Mouse (Mus musculus) forebrain, embryonic 13.5 days (tissue): ENCODE measurements around the gene Pclaf. TPM values are rescaled to one million over a fixed set of nuclear protein-coding genes. Genes with fewer than 3 reads are reported as not detected.
A peak's percentile ranks its signal among the peaks of the same experiment; 100 is the strongest.

Experiments
- ATAC-seq: fragments of 200-750 bp; cut with Nextera tagmentation; 2 replicates; pipeline ENCODE4 v1.8.0; 2017
- H3K27ac ChIP-seq: fragments of 300-500 bp; sonication (generic); 2 replicates; pipeline ENCODE4 v1.5.1; 2015; ENCODE audit warnings: inconsistent platforms, mild to moderate bottlenecking, moderate library complexity
- H3K27me3 ChIP-seq: fragments of 300-500 bp; sonication (generic); 2 replicates; pipeline ENCODE4 v1.6.1; 2015; ENCODE audit warnings: mild to moderate bottlenecking, inconsistent platforms
- H3K36me3 ChIP-seq: fragments of 300-500 bp; sonication (generic); 2 replicates; pipeline ENCODE4 v1.6.1; 2015; ENCODE audit warnings: mild to moderate bottlenecking, inconsistent platforms; ENCODE audit not compliant: poor library complexity, severe bottlenecking
- H3K4me1 ChIP-seq: fragments of 300-500 bp; sonication (generic); 2 replicates; pipeline ENCODE4 v1.6.1; 2015; ENCODE audit warnings: inconsistent platforms
- H3K4me2 ChIP-seq: fragments of 300-500 bp; sonication (generic); 2 replicates; pipeline ENCODE4 v1.6.1; 2015; ENCODE audit warnings: inconsistent platforms, mild to moderate bottlenecking, moderate library complexity
- H3K4me3 ChIP-seq: fragments of 300-500 bp; sonication (generic); 2 replicates; pipeline ENCODE4 v1.5.1; 2015; ENCODE audit warnings: mild to moderate bottlenecking, inconsistent platforms
- H3K9ac ChIP-seq: fragments of 300-500 bp; sonication (generic); 2 replicates; pipeline ENCODE4 v1.6.1; 2015; ENCODE audit warnings: mild to moderate bottlenecking, inconsistent platforms
- H3K9me3 ChIP-seq: fragments of 300-500 bp; sonication (generic); replicated peaks from 2 replicates; pipeline ENCODE4 v1.6.1; 2016; ENCODE audit warnings: inconsistent platforms
- WGBS: fragments of 180-500 bp; shearing (Covaris S2); methylation state at CpG from one replicate; pipeline ENCODE4 v1.1.7; 2015; 5-methylcytosine and 5-hydroxymethylcytosine counted together
- polyA plus RNA-seq: library from polyadenylated mRNA; unstranded; fragments of >200 nt; fragmentation: Nextera tagmentation; extraction: Ambion mirVana; gene quantifications from 2 replicates; pipeline ENCODE4 v1.2.1, GENCODE M21; 2015

Pclaf gene
- polyA plus RNA-seq, 1 experiment from 2014 or later, result 189 TPM

DNA sequence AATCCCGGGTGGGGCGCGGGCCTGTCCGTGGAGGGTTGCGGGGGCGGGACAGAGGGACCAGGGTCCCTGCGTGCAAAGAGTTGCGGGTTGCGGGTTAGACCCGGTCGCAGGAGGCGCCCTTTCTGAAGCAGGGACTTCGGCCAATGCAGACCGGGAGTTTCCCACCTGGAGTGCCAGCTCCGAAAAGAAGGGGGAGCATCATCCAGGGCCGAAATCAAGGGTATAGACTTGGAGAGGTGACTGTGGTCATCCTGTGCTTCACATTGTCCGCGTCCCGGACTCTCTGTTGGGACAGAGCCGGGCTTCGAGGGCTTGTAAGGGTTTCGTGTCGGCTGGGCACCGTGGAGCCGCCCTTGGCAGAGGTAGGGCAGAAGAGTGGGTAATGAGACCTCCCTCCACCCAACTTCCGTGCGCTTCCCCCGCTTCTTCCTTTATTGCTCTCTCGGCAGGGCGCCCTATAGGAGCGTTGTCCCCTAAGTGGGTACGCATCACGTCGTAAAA, 19.3 kb downstream of the Pclaf start:
- H3K9ac ChIP-seq, result peak overlapping the region; percentile 87
- WGBS, result under 1% methylated on average over 34 of the region's 34 CpGs
- peak overlapping the region; percentile 86 for H3K4me2 ChIP-seq
- H3K4me1 ChIP-seq, result peaks cover 16% of the 10 kb centered on the region
- H3K27ac ChIP-seq, result peak overlapping the region; percentile 80
- H3K4me3 ChIP-seq, result peak overlapping the region; percentile 82
- H3K36me3 ChIP-seq, result peaks cover 7% of the 10 kb centered on the region; the same call in 1 of the 2 replicates
- no peaks in the 10 kb centered on the region for H3K9me3 ChIP-seq
- no peaks in the 10 kb centered on the region for H3K27me3 ChIP-seq
- peak; percentile 14 for ATAC-seq

GRCm38 (mm10) chr9:65909837-65910236, 19.8 kb downstream of the Pclaf start:
- Histone ChIP-seq H3K4me2 (peak overlapping the region; percentile 86), H3K9ac (peak overlapping the region; percentile 87), H3K4me1 (peaks cover 16% of the 10 kb centered on the region), H3K9me3 (no peaks in the 10 kb centered on the region), H3K27ac (peak overlapping the region; percentile 80; the same call in 1 of the 2 replicates), H3K36me3 (peaks cover 7% of the 10 kb centered on the region; the same call in 1 of the 2 replicates), H3K27me3 (no peaks in the 10 kb centered on the region), H3K4me3 (peak overlapping the region; percentile 82)
- 9% methylated on average over 4 of the region's 4 CpGs for WGBS
- no peak for ATAC-seq

DNA sequence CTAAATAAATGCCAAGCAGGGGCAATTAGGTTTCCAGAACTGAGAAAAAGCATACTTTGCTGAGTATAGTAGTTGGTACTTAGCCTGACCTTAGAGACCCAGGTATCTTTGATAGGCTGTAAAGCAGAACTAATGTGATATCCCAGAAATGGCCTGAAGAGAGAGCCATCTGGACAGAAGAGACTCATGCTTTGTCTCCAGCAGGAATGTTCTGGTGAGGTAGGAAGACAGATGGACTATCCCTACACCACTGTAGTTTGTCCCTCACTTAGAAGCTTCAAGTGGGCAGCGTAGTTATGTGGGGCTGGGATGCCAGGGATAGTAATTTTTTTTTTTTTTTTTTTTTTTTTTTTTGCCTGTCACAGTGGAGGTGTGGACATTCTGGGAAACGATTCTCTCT, 23.9 kb downstream of the Pclaf start:
- Histone ChIP-seq H3K27ac (no peak overlapping the region), H3K4me2 (no peak overlapping the region), H3K9me3 (no peaks in the 10 kb centered on the region), H3K27me3 (no peaks in the 10 kb centered on the region), H3K36me3 (no peaks in the 10 kb centered on the region), H3K4me3 (no peak overlapping the region), H3K9ac (no peak overlapping the region), H3K4me1 (peaks cover 9% of the 10 kb centered on the region)
- WGBS, result 60% methylated on average over 2 of the region's 2 CpGs
- no peak for ATAC-seq

DNA sequence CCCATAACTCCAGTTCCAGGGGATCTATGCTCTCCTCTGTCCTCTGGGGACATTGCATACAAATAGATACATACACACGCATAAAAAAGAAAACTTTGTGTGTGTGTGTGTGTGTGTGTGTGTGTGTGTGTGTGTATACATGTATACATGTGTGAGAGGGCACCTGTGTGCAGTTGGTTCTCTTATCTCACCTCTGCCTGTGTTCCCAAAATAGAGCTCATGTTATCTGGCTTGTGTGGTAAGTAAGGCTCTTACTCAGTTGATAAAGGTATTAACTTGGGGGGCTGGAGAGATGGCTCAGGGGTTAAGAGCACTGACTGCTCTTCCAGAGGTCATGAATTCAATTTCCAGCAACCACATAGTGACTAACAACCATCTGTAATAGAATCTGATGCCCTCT, 27.0 kb downstream of the Pclaf start:
- no peaks in the 10 kb centered on the region for H3K36me3 ChIP-seq
- no peak for ATAC-seq
- no peak overlapping the region for H3K4me3 ChIP-seq
- no peak overlapping the region for H3K4me2 ChIP-seq
- no peaks in the 10 kb centered on the region for H3K9me3 ChIP-seq
- no peak overlapping the region for H3K9ac ChIP-seq
- WGBS, result 86% methylated on average over 1 of the region's 1 CpGs
- H3K27me3 ChIP-seq, result no peaks in the 10 kb centered on the region
- no peaks in the 10 kb centered on the region for H3K4me1 ChIP-seq
- H3K27ac ChIP-seq, result no peak overlapping the region

DNA sequence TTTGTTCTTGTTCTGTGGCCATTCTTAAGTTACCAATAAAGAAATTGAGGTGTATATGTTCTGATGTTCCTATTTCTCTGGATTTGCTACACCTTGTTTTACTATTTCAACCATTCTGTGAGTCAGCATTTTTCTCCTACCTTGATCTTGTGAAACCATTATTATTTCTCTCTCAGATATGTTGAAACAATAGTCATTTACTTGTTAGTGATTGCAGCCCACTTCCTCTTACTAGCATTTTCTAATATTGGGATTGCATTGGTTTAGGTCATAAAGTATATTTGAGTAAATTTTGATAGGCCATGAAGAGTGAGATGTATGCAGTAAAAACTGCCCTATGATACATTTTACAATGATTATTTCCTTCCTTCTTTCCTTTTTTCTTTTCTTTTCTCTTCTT, 38.4 kb downstream of the Pclaf start:
- Histone ChIP-seq H3K4me3 (no peak overlapping the region), H3K9ac (no peak overlapping the region), H3K4me2 (no peak overlapping the region), H3K27me3 (no peaks in the 10 kb centered on the region), H3K27ac (no peak overlapping the region), H3K9me3 (no peaks in the 10 kb centered on the region), H3K4me1 (no peaks in the 10 kb centered on the region), H3K36me3 (no peaks in the 10 kb centered on the region)
- no peak for ATAC-seq

DNA sequence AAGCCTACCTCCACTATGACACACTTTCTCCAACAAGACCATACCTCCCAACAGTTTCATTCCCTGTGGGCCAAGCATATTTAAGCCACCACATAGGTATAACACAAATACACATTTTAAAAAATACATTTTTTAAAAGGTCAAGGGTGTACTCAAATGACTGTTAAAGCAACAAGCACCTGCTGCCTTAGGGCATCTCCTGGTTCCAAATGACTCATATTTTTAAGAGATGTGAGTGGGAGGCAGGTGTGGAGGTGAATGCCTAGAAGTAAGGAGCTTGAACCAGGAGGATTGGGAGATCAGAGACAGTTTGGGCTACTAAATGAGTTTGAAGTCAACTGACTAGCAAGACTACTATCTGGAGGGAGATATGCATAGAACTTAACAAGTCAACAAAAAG, 39.8 kb downstream of the Pclaf start:
- Histone ChIP-seq H3K27ac (no peak overlapping the region), H3K36me3 (no peaks in the 10 kb centered on the region), H3K27me3 (no peaks in the 10 kb centered on the region), H3K4me1 (no peaks in the 10 kb centered on the region), H3K9me3 (no peaks in the 10 kb centered on the region), H3K9ac (no peak overlapping the region), H3K4me3 (no peak overlapping the region), H3K4me2 (no peak overlapping the region)
- ATAC-seq, result no peak

DNA sequence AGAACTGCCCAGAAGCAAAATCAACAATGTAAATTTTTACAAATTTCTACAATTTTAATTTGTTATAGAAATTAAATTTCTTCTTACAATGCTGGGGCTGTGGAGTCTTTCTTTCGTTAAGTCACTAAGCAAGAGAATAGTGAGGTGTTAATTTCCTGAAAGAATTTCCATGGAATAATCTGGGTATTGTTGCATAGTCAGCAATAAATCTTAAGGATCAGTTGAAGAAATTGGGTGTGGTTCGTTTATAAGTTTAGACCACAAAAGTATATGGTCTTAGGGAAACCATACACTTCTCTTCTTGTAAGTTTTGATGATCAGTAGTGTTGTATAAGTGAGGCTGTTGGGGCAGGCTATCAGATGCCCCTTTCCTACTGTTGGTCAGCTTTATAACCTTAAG, 47.5 kb downstream of the Pclaf start:
- no peak for ATAC-seq

DNA sequence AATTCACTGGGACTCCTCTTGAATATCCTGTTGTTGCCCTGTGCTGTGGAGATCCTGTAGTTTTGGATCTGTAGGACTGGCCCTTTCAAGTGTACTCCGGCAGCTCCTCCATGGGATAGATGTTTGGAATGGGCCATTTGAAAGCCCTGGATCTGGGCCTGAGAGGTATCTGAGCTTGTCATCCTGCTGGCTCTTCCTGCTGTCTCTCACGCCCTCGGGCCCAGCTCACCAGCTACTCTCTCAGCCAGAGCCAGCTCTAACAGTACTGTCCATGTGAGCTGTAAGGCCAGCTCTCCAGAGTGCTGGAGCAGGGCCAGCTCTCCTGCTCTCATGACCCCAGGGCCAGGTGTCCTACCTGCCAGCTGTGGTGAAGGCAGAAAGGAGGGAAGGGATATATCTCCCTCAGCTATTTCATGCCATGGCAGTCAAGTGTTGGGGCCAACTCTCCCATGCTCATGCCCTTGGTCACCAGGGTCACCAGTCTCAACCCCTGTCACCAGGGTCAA, 61.1 kb downstream of the Pclaf start:
- ATAC-seq, result no peak
- Histone ChIP-seq H3K9me3 (no peaks in the 10 kb centered on the region), H3K27ac (no peak overlapping the region), H3K4me2 (no peak overlapping the region), H3K36me3 (peaks cover 8% of the 10 kb centered on the region; the same call in 1 of the 2 replicates), H3K4me1 (no peaks in the 10 kb centered on the region), H3K4me3 (no peak overlapping the region), H3K9ac (no peak overlapping the region), H3K27me3 (no peaks in the 10 kb centered on the region)
- 94% methylated on average over 3 of the region's 3 CpGs for WGBS

More for the DNA sequence above, 47.5 kb downstream of the Pclaf start:
- WGBS, result 94% methylated on average over 2 of the region's 2 CpGs
- no peak overlapping the region for H3K9ac ChIP-seq
- no peaks in the 10 kb centered on the region for H3K9me3 ChIP-seq
- no peaks in the 10 kb centered on the region for H3K36me3 ChIP-seq
- no peaks in the 10 kb centered on the region for H3K4me1 ChIP-seq
- H3K27me3 ChIP-seq, result no peaks in the 10 kb centered on the region
- H3K27ac ChIP-seq, result no peak overlapping the region
- no peak overlapping the region for H3K4me2 ChIP-seq
- no peak overlapping the region for H3K4me3 ChIP-seq

Other genes with a start within 250 kb of the Pclaf start
- gene Oaz2, start 222.2 kb upstream of the Pclaf start, polyA plus RNA-seq, result 273 and 289 TPM in 2 replicates
- 9.4 and 9.6 TPM in 2 replicates for gene Zfp609, start 62.7 kb upstream of the Pclaf start, polyA plus RNA-seq
- 27.5 and 29.6 TPM in 2 replicates for gene Trip4, start 18.6 kb downstream of the Pclaf start, polyA plus RNA-seq
- gene Csnk1g1, start 18.7 kb downstream of the Pclaf start, polyA plus RNA-seq, result 20.8 and 21.8 TPM in 2 replicates
- 357 and 381 TPM in 2 replicates for gene Ppib, start 170.0 kb downstream of the Pclaf start, polyA plus RNA-seq
- gene Snx22, start 179.5 kb downstream of the Pclaf start, polyA plus RNA-seq, result 2.7 and 3.1 TPM in 2 replicates
- gene Snx1, start 236.3 kb downstream of the Pclaf start, polyA plus RNA-seq, result 120 and 124 TPM in 2 replicates
- gene Ciao2a, start 236.4 kb downstream of the Pclaf start, polyA plus RNA-seq, result 126 and 139 TPM in 2 replicates